Mouse (Mus musculus): ENCODE measurements around the gene Prodh2. TPM values are rescaled to one million over a fixed set of nuclear protein-coding genes. Genes with fewer than 3 reads are reported as not detected.
"Not testable (repeated sequence)": the region's sequence is repeated elsewhere in the genome, so short reads cannot be mapped to it uniquely, and the experiment has no call there.

Prodh2 gene
- not detected for total RNA-seq (2021)
- long read RNA-seq, experiment 1, result 0 reads
- long read RNA-seq, experiment 2, result 0 reads

- no peak for DNase-seq
Observed at GRCm38 (mm10) chr7:30493401-30493931, at the start of gene Prodh2. TSS of gene Prodh2 (plus strand) at chr7:30493622.

- DNase-seq, result no peak
Observed at GRCm38 (mm10) chr7:30443696-30444095, 49.7 kb upstream of the Prodh2 start.

- no peak for DNase-seq
Observed at GRCm38 (mm10) chr7:30444154-30444970, 49.1 kb upstream of the Prodh2 start.

DNA sequence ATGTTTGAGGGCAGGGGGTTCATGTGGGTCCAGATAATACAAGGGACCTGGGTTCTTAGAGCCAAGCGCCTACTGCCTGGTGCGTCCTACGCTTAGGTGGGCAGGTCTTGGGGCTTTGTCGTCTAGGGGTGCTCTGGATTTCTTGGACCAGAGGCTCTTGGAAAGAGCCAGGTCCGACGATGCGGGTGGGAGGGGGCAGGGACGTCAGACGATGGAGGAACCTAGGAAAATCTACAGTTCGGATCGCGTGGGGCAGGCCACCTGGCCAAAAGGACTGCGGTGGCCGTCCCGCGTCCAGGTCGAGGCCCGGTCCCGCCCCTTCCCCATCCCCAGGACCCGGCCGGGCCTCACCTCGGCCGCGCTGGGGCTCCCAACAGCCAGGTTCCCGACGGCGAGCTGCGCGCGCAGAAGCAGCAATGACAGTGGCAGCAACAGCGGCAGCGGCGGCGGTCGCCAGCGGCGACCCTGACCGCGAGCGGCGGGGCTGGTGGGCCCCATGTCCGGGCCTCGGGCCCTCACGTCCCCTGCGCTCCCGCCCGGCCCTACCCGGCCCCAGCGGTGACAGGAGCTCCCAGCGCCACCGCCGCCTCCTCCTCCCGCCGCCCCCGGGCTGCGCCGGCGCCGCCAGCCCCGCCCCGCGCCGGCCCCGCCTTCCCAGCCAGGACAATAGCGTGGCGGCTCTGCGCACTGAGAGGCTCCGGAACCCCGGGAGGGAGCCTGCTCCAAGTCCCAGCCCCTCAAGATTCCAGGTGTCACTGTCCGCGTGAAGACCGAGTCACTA is 48.3 kb upstream of the Prodh2 start, which contains the start of gene Aplp1:
Aplp1 (minus strand) TSS at position 565 of the 781 bp plus-strand sequence.
- peak; percentile 47 to 49 for DNase-seq

DNA sequence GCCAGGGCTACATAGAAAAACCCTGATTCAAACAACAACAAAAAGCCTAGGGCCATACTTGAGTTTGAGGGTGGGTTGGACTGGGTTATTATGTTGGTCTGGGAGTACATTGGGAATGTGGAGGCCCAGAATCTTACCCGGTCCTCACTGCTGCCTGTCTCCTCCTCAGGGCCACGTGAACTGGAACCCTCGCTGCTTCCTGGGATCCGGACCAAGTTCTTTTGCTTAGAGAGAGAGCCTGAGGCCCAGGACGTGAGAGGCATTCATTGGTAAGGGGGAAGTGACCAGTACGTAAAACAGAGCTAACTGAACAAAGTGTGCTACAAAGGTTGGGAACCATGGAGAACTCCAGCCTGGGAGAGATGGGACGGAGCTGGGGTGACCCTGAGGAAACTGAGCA is 43.2 kb upstream of the Prodh2 start:
- DNase-seq, result no peak

- DNase-seq, result no peak
Observed at GRCm38 (mm10) chr7:30453327-30453726, 40.1 kb upstream of the Prodh2 start.

DNA sequence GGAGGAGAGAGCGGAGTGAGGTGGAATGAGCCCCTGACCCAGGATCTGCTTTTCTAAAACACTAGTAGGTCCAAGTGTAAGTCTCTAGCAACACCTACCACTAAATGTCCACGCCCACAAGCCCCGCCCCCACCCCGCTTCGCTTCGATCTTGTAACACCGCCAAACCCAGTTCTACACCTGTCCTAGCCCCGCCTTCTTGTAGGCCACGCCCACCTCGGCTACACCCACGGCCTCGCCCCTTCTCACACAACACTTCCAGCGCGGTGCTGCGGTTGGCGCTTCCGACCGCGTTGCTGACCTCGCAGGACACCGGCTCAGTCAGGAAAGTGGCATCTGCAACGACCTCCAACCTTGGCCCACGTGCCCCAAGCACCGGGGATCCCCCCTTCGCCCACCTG is 39.7 kb upstream of the Prodh2 start:
- no peak for DNase-seq

GRCm38 (mm10) chr7:30454259-30454658 is 39.2 kb upstream of the Prodh2 start:
- DNase-seq, result no peak

- DNase-seq, result no peak
Observed at GRCm38 (mm10) chr7:30456487-30456886, 36.9 kb upstream of the Prodh2 start.

DNA sequence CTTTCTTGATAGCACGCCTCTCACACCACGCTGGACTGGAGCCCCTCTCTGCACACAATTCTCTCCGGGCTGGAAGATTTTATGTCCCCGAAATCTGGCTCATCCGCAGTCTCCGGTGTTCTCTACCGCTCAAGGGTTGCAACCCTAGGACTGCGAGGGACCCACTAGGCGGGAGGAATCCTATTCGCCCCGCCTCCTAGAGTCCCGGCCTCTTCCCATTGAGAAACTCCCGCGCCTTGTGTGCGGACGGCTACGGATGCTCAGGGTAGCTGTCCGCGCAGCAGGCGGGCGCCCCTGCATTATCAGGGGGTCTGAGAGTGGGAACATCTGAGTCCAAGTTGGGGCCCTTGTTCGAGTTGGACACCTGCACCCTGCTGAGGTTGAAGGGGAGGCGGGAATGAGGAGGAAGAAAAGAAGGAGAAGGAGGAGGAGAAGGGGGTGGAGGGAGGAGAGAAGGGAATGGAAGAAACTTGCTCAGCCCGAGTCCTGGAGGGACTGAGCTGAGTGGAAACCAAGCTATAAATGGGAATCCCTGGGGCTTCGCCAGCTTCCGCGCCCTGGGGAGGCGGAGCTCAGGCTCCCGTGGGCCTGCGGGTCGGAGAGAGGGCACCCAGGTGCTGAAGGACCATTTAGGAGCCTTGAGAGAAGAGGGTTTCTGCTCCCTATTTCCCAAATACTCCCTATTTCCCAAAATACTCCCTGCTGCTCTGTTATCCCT is 36.4 kb upstream of the Prodh2 start:
- no peak for DNase-seq

DNA sequence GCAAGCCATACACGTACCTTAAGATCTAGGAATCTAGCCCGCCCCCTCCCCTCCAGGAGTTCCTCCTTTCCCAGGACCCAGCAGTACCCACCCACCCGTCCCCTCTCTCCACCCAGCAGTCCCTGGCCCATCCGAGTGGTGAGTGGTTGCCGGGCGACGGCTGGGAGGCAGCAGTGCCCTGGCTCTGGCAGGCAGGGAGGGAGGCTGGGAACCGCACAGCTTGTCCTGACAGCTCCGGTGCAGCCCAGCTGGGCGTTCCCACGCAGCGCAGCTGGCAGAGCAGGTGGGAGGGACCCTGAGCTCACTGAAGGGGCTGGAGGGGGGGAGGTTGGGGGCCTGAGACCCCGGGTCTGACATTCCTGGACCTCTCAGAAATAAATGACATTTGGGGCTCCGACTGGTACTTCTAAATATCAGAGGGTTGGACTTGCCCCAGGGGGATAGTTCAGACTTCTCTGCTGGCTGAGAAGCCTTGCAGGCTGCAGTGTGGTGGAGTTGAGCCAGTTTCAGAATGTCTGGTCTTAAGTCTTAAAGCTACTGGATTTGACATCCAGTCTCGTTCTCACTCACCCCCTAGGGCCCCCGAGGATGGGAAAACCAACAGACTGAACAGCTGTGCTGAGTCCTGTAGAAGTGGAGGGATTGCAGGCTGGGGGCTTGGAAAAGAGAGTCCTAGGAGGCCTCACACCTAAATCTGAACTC is 35.6 kb upstream of the Prodh2 start, which contains the start of the genes Kirrel2 and Nphs1:
Kirrel2 (minus strand) TSS at position 62 of the 702 bp plus-strand sequence.
Nphs1 (plus strand) TSS at position 687 of the 702 bp plus-strand sequence.
- no peak for DNase-seq

DNA sequence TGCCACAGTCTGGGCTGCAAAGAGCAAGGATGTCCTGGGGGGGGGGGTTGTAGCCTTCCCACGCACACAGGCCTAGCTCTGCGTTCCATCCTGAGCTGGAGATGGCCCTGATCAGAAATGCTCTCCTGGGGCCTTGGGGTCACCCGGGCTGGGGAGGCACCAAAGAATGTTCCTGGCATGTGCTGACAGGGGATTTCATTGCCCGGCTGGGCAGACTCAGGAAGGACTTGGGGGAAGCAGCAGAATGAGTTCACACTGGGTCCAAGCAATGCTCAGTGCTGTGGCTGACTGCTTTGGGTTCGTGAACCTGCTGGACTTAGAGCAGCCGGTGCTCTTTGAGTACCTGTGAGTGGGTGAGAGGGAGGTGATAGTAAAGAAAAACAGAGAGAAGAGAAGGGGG is 33.9 kb upstream of the Prodh2 start:
- no peak for DNase-seq

DNA sequence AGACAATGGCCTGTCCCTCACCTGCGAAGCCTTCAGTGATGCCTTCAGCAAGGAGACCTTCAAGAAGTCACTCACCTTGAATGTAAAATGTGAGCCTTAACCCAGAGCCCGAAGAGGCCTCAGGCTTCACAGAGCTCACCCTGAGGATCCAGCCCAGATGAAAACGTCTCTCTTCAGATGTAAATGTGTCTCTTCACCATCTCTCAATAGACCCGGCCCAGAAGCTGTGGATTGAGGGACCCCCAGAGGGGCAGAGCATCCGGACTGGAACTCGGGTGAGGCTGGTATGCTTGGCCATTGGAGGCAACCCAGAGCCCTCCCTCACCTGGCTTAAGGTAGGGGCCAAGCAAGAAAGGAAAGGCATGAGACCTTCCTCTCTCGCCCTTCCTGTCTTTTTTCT is 29.9 kb upstream of the Prodh2 start:
- no peak for DNase-seq

GRCm38 (mm10) chr7:30463996-30464395 is 29.4 kb upstream of the Prodh2 start:
- no peak for DNase-seq

- DNase-seq, result no peak
Observed at GRCm38 (mm10) chr7:30464816-30465300, 28.6 kb upstream of the Prodh2 start.

DNA sequence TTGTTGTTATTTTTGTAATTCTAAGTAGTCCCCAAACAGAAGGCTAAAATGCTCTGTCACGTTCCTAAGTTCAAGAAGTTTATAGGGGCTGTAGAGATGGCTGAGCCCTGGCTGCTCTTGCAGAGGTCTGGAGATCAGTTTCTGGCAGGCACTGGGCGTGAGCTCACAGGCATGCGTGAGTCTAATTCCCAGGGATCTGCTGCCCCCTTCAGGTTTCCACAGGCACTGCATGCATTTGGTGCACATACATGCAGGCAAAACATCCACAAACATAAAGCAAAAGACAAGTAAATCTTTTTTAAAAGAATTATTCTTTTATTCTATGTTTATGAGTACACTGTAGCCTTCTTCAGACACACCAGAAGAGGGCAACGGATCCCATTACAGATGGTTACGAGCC is 21.0 kb upstream of the Prodh2 start:
- DNase-seq, result peak in 1 of 2 experiments; percentile 25

GRCm38 (mm10) chr7:30474999-30475398 is 18.4 kb upstream of the Prodh2 start:
- no peak for DNase-seq

GRCm38 (mm10) chr7:30476136-30476535 is 17.3 kb upstream of the Prodh2 start:
- DNase-seq, result not testable (repeated sequence)

DNA sequence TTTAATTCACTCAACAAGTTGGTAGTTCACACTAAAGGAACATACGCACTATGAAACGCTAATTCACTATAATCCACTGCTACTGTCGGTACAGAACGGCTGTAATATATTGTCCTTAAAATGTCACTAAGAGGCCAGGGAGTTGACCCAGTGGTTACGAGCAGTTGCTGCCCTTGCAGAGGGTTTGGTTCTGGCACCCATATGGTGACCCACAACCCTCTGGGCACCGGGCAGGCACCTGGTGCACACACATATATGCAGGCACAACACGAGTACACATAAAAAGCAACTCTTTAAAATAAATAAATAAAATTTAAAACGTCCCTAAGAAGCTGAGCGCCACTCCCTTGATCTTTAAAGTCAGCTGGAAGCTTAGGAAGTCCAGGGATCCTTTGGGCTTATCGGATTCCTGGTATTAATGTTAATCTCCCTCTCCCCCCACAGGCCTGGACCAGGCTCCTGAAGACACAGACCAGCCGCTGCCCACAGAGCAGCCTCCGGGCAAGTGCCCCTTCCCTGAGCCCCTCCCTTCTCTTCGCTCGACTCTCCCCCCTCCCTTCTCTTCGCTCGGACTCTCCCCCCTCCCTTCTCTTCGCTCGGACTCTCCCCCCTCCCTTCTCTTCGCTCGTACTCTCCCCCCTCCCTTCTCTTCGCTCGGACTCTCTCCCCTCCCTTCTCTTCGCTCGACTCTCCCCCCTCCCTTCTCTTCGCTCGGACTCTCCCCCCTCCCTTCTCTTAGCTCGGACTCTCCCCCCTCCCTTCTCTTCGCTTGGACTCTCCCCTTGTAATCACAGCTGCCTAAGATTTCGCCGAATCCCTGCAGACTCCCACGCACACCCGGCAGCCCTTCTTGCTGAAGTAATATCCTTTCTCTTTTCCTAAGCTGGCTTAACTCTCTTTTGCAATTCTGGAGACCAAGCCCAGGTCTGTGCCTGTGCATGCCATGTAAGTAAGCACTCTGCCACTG is 15.7 kb upstream of the Prodh2 start:
- DNase-seq, result no peak

DNA sequence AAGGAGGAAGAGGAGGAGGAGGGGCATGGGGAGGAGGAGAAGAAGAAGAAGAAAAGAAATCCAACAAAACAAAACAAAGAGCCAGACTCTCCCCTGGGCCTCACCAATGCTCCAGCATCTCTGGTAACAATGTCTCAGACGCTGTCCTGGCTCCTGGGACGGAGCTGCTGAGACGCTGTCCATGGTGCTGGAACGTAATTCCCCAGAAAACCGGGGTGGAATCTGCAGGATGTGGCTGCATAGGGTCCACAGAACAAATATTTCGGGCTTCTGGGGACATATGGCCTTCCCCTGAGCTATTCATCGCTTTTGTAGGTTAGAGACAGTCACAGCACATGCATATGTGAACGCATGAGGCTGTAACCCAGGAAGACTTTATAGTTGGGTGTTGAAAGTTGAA is 9.2 kb upstream of the Prodh2 start:
- peak in 1 of 2 experiments; percentile 32 for DNase-seq
